Mouse (Mus musculus): ENCODE measurements at regions not wholly inside any gene's neighbourhood (a gene's known extent, or its start where the extent isn't known, plus 50 kb on each side); places are given as distances from the start of the nearest gene placed in this dataset.

- no peak for TF ChIP-seq POLR2A (IDR thresholded peaks at IDR 0.05; ENCODE audit: insufficient read depth, low read depth, low read length)
- TF ChIP-seq CTCF (IDR thresholded peaks at IDR 0.05), result no peak
Measured at GRCm38 (mm10) chr12:77529955-77530354, 292.0 kb downstream of the Fut8 start.

Data from heart, adult 2 months (tissue).